Mouse (Mus musculus): Measurements from ENCODE around the gene Med1. TPM values are rescaled to one million over a fixed set of nuclear protein-coding genes. Genes with fewer than 3 reads are reported as not detected.

Med1 gene
- total RNA-seq, 2 experiments from 2014 or later: 21.2 to 23.1 TPM

DNA sequence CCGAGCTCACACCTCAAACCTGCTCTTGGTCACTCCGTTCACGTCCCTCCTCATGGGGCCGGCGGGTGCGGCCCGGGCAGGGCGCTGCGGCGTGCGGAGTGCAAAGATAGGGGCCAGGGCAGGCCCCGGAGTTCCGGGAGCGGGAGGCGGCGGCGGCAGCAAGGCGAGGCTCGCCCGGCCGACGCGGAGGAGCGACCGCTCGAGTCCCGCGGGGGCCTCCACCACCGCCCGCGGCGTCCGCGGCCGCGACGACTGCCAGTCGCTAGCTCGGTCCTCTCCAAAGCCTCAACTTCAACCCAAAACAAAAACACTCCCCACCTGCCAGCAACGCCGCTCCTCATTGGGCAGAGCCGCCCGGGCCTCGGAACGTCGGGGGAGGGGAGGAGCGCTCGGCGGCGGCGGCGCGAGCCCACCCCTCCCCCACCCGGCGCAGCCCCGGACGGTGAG, 43.8 kb downstream of the Med1 start:
- DNase-seq: peak; percentile 93

DNA sequence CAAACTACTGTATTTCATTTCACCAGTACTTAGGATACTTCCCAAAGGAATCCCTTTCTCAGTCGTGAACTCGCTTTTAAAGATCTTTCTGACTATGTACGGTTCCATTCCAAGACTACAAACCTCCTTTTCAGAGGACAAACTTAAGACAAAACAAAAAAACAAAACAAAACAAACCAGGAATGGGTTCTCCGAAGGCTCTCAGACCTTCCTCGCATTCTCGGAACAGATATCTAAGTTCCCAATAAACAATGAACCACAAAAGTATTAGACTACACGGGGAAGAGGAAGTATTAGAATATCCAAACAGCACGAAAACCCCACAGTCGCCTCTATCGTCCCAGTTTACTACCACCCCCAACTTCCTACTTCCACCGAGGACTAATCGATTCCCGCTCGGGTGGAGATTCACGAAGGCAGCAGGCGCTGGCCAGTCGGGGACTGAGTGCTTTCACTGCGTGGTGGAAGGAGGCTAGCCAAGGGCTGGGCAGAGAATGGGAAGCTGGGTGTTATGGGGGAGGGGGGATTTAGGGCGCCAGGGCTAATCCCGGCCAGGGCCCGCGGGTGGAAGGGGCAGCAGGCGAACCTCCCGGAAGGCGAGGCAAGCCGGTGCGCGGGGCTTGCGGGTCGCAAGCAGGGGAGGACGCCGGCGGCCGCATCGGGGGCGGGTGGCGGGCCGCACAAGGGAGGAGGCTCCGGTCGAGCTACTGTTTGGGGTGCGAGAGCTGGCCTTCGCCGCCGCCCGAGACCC, 44.4 kb downstream of the Med1 start:
- DNase-seq: peak; percentile 56

DNA sequence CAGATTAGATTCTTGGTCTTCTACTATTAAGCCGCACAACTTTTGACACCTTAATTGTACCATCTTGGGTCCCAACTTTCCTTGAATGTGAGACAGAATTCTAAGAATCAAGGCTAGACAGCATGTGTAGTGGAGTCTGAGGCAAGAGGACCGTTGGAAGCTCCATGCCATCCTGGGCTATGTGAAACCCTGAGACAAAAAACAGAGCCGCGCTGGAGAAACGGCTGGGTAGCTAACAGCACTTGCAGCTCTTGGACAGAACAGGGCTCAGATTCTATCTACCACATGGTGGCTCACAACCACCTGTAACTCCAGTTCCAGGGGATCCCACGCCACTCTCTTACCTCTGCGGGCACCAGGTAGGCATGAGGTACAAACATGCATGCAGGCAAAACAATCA, 47.2 kb downstream of the Med1 start:
- no peak for DNase-seq

DNA sequence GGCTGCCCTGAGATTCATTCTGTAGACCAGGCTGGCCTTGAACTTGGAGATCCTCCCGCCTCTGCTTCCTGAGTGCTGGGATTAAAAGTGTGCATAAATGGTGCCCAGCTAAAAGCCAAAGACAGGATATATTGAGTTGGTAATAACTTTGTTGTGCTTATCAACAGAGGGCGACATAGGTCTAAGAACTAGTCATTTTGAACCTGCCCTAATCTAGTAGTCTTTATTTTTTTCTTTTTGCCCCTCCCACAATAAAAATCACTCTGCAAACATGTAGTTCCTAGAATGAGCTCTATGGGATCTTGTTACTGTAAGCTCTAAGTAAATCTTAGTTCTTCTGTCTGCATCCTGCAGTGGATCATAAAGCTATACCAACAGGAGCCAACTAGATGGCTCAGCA, 50.5 kb downstream of the Med1 start:
- DNase-seq: no peak

DNA sequence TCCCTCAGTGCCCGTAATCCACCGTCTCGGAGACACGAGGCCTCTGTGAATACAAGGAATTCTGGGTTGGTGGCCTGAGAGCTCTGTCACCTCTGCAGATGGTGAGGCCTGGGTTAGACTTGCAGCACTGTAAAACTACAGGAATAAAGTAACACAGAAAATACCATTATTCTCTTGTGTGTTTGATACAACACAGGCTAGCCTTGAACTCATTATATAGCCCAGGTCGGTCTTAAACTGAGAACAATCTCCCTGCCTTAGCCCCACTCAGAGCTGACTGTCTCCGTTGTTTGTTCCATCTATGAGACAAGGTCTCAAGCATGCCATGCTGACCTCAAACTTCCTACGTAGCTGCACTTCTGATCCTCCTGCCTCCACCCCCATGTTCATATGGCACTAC, 54.2 kb downstream of the Med1 start:
- DNase-seq: no peak

DNA sequence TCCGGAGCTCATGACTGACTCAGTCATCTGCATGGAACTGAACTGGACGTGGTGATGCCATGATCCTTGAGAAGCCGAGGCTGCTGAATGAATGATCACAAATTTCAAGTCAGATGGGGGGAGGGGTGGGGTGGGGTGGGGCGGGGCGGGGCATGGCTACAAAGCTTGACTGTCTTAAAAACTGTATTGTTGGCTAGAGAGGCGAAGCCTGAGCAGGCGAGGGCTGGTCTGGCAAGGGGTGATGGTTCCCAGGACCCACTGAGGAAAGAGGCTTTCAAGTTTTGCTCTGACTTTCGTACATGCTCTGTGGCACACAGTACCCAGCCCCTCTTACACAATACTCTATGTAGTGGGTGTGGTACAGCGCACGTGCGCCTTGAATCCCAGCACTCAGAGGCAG, 55.3 kb downstream of the Med1 start:
- DNase-seq: no peak

DNA sequence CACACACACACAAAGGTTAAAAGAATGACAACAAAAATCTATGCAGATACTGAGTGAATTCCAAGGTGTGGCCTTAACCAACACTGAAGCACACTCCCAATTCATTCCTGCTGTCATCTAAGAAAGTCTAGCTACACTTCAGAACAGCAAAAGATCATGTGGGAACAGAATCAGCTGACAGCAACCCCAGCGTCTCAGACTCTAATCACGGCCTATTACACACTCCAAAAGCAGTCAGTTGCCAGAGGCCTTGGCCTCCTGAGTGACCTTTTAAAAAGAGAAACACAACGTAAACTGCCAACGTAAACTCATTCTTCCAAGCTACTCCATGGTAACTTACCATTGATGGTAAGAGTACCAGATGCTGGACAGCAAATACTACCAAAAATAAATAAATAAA, 58.1 kb downstream of the Med1 start:
- DNase-seq: no peak

DNA sequence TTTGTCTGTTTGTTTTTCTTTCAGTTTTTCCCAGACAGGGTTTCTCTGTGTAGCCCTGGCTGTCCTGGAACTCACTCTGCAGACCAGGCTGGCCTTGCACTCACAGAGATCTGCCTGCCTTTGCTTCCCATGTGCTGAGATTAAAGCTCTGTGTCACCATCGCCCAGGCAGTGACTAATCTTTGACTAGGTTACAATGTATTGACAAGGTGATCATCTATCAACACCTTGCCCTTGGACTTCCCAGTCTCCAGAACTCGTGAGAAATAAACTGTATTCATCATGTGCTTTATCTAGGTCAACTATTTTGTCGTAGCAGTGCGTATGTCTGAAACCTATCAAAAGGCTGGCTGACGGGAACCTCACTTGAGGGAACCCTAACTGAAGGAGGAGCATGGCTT, 69.7 kb downstream of the Med1 start:
- no peak for DNase-seq

DNA sequence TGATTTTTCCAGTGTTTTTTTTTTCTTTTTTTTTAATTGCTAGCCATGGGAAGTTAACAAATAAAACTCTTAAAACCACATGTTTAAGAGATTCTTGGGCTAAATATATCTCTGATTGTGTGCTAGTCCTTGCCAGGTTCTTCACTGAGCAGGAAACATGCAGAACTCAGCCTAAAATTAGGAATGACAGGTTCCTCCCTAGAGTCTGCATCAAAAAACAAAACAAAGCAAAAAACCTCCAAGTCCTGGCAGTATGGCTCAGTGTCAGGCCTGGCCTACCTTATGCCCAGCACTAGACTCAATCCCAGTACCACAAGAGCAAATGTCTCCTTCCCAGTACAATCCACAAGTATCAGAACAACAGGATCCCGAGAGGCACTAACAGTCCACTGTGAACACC, 78.7 kb downstream of the Med1 start:
- DNase-seq: no peak

DNA sequence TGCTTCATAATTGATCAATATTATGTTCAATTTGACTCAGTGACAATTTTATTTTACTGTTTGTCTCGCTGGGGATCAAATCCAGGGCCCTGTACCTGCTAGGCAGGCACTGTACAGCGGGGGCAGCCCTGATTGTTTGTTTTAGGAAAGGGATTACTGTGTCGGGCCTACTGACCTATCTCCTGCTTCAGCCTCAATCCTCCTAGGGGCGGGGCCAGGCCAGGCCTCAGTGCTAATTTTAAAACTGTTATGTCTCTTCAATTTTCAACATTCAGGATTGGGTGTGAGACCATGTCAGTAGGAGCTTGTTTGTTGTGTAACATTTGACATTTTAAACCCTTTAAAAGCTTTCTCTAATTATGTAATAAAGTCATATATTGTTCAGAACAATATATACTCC, 79.6 kb downstream of the Med1 start:
- DNase-seq: no peak

DNA sequence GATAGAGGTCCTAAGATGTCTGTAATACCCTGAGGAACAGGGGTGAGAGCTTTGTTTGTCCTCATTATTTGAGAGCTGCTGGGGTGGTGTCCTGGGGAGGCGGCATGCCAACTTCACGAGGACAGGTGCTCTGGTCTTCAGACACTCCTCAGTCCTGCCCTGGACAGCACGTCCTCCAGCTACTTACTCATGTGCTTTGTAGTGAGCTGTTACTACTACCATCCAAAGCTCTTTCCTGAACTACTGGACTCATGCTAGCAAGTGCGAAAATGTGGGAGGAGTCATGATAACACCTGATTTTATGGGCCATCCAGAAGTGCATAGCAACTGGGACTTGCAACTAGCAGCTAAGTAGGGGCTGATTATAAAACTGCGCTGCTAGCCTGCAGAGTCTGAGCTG, 83.4 kb downstream of the Med1 start:
- DNase-seq: no peak

Small RNA genes lying within 50 kb of the gene (microRNA-seq; reads per million reads assigned to microRNA genes)
- gene Gm27399 (ENCODE audit: borderline replicate concordance in 2 of 2): 0 reads per million in 2 experiments

Other genes with a start within 250 kb of the Med1 start
- gene Plxdc1, start 206.8 kb downstream of the Med1 start, total RNA-seq (2021): 1 to 10 TPM; 3.1 TPM
- under 1 TPM in 1 of 2 experiments, not detected in 1; 0.27 TPM for gene Arl5c, start 197.1 kb downstream of the Med1 start, total RNA-seq (2021)
- gene Cacnb1, start 170.3 kb downstream of the Med1 start, total RNA-seq (2021): 100 to 1,000 TPM; 212 to 259 TPM
- gene Rpl19, start 166.6 kb downstream of the Med1 start, total RNA-seq (2021): 100 to 1,000 TPM; 421 to 453 TPM
- under 1 TPM in 1 of 2 experiments, not detected in 1; 0.13 TPM for gene Stac2, start 139.8 kb downstream of the Med1 start, total RNA-seq (2021)
- gene Fbxl20, start 42.9 kb downstream of the Med1 start, total RNA-seq (2021): 10 to 100 TPM; 10.3 to 11.1 TPM
- 10 to 100 TPM; 13.0 to 14.0 TPM for gene Cdk12, start 9.8 kb upstream of the Med1 start, total RNA-seq (2021)
- not detected for gene Neurod2, start 136.4 kb upstream of the Med1 start, total RNA-seq (2021)
- gene Ppp1r1b, start 155.1 kb upstream of the Med1 start, total RNA-seq (2021): under 1 TPM in 1 of 2 experiments, not detected in 1; 0.35 TPM
- gene Stard3, start 165.1 kb upstream of the Med1 start, total RNA-seq (2021): 10 to 100 TPM in 1 of 2 experiments, 1 to 10 TPM in 1; 9.6 to 11.8 TPM
- gene Tcap, start 190.5 kb upstream of the Med1 start, total RNA-seq (2021): 1,000 to 10,000 TPM; 2,256 to 3,626 TPM
- 1 to 10 TPM in 1 of 2 experiments, under 1 TPM in 1; 0.87 to 2.9 TPM for gene Pnmt, start 193.2 kb upstream of the Med1 start, total RNA-seq (2021)
- gene Pgap3, start 207.2 kb upstream of the Med1 start, total RNA-seq (2021): 1 to 10 TPM; 1.9 to 2.1 TPM
- gene Erbb2, start 219.2 kb upstream of the Med1 start, total RNA-seq (2021): 1 to 10 TPM; 2.0 to 2.3 TPM
- gene Mien1, start 245.7 kb upstream of the Med1 start, total RNA-seq (2021): 10 to 100 TPM; 31.7 to 35.5 TPM